Mouse (Mus musculus) cerebellum, postnatal 10 days (tissue): Measurements from ENCODE around the gene Unc13a.

Experiments
- DNase-seq, 2 experiments: peaks; one replicate each; pipeline ENCODE4 v3.0.0; 2021; ENCODE audit warnings: mixed read lengths in 2 of 2

Unc13a gene

DNA sequence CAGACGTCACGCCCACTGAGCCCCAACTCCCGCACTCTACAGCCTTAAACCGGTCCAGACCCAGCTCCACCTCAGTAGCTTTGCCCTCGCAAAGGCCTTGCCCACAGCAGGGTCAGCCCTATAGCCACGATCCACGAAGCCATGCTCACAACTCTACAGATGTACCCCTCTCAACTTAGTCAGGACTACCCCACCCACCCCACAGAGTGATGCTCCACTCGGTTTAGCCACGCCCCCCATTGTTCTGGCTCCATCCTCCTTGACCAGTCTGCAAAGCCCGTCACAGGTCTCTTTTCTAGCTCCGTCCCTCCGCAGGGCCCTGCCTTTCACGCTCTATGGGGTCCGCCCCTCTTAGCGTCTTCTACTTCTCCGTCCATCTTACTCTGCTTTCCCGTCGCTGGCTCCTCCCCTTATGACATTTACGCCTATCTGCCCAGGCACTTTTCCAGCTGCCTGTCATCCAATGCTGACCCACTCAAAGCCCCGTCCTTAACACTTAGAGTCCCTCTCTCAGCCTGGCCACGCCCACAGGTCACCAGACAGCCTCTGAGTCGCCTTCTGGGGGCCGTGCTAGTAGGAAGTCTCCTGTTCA lies 14.7 kb upstream of the Unc13a start:
- DNase-seq, result peak; percentile 34 to 38

DNA sequence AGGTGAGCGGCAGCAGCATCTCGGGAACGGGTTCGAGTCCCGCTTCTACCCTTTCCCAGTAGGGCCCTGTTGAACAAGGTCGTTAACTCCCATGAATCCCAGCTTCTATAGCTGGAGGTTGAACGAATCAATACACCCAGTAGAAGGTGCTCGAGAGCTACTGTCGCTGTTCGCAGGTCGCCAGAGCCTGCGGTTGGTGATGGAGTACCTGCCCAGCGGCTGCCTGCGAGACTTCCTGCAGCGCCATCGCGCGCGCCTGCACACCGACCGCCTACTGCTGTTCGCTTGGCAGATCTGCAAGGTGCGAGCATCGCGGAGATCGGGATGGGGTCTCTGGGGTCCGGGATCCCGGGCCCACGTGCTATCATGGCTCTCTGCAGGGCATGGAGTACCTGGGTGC lies 14.0 kb upstream of the Unc13a start:
- DNase-seq, result peak; percentile 33

DNA sequence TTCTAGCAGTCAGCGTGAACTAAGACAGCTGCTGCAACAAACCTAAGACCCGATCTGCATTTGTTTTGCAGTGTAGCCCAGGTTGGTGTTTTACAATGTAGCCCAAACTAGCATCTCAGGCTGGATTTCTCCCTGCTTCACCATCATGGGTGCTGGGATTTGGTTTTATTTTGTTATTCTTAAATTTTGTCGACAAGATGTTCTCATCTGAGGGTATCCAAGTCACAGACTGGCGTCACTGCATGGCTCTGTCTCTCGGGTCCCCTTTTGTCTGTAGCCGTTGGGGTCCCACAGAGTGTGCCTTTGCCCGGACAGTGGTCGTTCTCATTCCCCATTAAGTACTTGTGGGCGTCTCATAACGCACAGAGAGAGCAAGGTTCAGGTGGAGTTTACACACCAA lies 13.1 kb upstream of the Unc13a start:
- no peak for DNase-seq

DNA sequence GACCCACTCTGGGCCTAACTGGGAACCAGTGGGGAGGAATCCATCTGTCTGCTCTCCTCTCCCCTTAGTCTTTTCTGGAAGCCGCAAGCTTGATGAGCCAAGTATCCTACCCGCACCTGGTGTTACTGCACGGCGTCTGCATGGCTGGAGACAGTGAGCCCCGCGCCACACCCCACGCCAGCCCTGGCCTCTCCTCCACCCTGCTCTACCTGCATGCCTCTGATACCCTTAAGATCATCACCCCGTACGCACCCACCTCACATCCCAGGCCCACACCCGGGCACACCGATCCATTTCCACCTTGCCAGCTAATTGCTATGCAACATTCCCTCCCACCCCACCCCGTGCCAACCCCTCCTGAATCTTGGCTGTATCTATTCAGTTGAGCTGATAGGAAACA lies 11.3 kb upstream of the Unc13a start:
- peak; percentile 43 to 45 for DNase-seq

DNA sequence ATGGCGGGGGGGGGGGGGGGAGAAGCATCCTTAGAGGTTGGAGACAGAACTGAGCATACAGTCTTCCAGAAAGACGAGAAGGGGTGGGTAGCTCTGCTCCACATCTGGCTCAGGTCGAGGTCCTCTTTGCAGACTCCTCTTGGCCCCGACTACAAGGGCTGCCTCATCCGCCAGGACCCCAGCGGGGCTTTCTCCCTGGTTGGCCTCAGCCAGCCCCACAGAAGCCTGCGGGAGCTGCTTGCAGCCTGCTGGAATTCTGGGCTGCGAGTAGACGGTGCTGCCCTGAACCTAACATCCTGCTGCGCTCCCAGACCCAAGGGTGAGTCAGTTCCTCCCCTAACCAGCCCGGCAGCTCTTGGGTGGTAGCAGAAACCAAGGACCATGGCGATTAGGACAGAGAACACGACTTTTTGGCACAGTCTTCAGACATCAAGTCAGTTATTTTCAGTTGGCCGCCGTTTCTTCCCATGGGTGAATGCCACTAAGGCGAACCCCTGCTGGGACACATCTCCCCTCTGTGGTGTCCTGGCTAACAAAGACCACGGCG lies 9.9 kb upstream of the Unc13a start:
- DNase-seq, result peak; percentile 38 to 43

DNA sequence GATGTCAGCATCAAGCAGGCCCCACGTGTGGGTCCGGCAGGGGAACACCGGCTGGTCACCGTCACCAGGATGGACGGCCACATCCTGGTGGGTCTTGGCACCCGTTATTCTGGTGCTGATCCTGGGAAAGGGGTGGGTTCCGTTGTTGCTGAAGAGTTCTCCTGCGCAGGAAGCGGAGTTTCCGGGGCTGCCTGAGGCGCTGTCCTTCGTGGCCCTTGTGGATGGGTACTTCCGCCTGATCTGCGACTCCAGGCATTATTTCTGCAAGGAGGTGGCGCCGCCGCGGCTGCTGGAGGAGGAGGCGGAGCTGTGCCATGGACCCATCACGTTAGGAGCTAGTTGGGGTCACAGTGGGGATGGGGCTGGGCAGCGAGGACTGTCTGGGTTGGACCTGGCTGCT lies 8.9 kb upstream of the Unc13a start:
- peak; percentile 25 to 40 for DNase-seq

DNA sequence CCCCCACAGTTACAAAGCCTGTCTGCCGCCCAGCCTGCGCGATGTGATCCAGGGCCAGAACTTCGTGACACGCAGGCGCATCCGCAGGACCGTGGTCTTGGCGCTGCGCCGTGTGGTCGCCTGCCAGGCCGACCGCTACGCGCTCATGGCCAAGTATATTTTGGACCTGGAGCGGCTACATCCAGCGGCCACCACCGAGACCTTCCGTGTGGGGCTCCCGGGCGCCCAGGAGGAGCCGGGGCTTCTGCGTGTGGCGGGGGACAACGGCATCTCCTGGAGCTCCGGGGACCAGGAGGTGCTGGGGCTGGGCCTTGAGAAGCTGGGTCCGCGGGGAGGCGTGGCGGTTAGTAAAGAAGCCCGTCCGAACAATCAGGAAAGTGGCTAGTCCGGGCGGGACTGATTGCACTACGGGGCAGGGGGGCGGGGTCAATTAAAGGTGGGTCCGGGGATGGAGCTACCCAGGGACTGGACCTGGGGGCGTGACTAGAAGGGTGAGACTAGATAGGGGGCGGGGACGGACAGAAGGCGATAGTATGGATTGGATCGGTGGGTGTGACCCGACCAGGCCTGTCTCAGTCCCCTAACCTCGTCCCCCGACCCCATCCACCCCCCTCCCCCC lies 8.1 kb upstream of the Unc13a start:
- DNase-seq, result peak; percentile 81 to 83

DNA sequence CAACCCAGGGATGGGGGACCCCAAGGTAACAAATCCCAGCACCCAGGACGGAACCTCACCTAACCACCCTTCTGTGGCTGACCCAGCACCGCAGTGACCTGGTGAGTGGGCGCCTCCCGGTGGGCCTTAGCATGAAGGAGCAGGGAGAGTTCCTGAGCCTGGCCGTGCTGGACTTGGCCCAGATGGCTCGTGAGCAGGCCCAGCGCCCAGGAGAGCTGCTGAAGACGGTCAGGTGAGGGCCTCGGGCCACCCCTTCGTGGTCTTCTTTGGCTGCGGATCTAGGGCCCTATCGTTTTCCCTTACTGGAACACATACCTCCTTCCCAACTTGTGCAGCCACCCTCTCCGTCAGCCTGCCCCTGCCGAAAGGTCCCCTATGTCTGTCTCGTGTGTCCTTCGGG lies 7.6 kb upstream of the Unc13a start:
- DNase-seq, result peak; percentile 51 to 54

DNA sequence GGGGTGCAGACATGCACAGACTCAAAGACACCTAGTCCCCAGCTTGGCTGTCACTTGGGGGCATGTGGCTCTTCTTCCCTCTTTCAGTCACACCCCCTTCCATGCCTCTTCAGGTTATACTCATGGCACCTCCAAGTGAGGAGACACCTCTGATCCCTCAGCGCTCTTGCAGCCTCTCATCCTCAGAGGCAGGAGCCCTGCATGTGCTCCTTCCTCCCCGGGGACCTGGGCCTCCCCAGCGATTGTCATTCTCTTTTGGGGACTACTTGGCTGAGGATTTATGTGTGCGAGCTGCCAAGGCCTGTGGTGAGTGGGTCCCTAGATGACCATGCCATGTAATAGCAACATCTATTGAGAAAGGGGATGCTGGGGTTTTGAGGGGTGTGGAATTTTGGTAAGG lies 6.7 kb upstream of the Unc13a start:
- no peak for DNase-seq

DNA sequence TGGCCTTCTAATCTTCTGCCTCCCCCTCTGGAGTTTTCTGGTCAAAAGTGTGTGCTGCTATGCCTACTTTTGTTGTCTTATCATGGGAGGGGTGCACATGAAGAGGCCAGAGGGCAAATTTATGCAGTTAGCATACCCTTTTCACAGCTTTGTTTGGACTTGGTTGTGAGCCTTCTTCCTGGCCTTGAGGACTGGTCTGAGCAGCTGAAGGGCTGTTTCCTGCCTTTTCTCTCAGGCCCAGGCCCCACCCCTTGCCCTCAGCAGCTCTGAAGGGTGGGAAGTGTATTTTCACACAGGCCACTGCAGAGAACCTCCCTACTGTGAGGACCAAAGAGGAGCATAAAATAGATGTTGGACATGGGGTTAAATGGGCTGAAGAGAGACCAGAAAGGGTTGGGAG lies 6.0 kb upstream of the Unc13a start:
- no peak for DNase-seq

DNA sequence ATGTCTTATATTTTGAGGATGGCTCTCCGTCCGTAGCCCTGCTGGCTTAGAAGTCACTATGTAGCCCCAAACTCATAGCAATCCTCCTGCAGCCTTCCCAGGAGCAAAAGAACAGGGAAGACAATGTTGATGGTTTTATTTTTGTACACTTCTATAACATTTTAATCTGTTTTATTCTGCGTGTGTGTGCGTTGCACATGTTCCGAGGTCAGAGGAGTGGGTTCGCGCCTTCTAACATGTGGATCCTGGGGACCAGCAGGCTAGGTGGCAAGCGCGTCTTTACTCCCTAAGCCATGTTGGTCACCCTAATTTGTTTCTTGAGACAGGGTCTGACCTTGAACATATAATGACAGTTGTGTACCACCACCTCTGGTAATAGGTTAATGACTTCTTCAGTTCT lies 5.2 kb upstream of the Unc13a start:
- DNase-seq, result no peak

DNA sequence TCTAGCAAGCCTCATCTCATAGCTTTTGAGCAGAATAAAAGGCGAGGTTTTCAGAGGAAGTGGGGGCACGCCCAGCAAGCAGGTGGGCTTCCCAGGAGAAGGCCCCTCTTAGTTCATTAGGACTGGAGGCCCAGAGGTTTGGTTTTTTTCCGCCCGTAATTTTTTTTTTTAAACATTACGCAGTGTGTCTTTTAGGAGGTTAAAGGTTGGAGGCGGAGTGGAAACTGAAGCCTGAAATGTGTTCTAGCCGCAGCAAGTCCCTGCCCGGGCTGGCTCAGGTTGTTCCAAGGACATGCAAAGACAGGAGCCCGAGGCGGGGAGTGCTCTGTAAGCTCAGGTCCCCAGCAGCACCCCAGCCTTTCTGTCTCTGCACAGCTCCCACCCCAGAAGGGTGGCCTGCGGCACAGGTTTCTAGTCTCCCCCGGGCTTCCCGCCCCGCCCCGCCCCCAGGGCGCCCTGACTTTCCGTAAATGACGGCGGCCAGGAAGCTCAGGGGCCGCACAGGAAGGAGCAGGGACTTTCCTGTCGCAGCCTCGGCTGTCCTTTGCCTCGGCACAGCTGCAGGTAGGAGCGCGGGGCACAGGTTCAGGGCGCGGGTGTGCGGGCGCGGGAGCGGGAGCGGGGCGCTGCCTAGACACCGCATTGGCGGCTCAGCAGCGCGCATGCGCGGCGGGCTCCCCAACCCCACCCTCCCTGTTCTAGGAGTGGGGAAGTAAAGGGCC lies 4.6 kb upstream of the Unc13a start, which contains the start of gene Jak3:
Jak3 (plus strand) TSS at position 277 of the 722 bp plus-strand sequence.
- peak; percentile 72 to 78 for DNase-seq

DNA sequence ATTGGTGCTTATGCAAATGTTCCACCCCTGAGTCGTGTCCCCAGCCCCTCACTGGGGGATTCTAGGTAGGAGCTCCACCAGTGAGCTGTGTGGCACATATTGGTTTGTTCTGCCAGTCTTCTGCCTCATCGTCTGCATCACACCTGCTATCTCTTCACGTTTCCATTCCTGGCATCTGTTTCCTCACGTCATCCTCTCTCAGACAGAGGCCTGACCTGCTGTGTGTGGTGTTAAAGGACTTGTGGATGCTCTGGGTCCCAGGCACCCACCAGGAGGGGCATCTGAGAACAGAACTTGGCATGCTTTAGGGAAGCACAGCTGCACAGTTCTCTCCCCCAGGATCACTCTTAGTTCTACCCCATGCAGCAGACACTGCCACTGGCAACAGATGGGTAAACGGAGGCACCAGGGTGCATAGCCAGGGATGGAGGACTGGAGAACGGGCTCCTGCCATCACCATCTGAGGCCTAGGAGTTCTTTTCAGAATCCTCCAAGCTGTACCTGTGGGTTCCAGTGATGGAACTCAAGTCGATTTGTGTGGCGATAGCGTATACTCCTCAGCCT lies 4.0 kb upstream of the Unc13a start:
- no peak for DNase-seq

DNA sequence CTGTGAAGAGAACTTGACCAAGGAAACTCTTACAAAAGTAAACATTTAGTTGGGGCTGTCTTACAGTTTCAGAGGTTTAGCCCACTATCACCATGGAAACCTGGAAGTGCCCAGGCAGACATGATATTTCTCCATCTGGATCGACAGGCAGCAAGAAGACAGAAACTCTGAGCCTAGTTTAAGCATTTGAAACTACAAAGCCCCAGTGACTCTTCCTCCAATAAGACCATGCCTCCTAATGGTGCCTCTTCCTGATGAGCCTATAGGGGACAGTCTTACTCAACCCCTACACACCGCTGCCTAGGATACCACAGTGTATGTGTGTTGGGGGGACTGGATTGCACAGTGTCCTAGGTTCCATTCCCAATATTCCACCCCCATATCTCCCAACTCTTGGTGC lies 2.5 kb upstream of the Unc13a start:
- DNase-seq, result no peak

DNA sequence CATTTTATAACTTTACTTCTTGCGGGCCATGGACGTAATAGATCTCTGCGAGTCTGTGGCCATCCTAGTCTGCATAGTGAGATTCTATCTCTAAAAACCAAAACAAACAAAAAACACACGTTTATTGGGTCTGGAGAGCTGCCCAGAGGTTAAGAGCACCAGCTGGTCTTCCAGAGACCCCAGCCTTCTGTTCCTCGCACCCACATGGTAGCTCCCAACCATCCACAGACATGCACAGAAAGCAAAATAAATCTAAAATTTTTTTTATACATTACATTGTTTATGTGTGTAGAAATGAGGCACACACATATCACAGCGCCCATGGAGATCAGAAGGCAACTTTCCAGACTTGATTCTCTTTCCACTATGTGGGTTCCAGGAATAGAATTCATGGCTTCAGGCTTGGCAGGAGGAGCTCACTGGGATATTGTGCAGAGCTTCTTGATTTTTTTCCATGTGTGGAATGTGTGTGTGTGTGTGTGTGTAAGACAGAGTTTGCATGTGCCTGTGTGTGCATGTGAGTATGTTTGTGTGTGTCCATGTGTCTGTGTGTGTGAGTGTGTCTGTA lies 695 bp upstream of the Unc13a start:
- peak; percentile 54 to 72 for DNase-seq

DNA sequence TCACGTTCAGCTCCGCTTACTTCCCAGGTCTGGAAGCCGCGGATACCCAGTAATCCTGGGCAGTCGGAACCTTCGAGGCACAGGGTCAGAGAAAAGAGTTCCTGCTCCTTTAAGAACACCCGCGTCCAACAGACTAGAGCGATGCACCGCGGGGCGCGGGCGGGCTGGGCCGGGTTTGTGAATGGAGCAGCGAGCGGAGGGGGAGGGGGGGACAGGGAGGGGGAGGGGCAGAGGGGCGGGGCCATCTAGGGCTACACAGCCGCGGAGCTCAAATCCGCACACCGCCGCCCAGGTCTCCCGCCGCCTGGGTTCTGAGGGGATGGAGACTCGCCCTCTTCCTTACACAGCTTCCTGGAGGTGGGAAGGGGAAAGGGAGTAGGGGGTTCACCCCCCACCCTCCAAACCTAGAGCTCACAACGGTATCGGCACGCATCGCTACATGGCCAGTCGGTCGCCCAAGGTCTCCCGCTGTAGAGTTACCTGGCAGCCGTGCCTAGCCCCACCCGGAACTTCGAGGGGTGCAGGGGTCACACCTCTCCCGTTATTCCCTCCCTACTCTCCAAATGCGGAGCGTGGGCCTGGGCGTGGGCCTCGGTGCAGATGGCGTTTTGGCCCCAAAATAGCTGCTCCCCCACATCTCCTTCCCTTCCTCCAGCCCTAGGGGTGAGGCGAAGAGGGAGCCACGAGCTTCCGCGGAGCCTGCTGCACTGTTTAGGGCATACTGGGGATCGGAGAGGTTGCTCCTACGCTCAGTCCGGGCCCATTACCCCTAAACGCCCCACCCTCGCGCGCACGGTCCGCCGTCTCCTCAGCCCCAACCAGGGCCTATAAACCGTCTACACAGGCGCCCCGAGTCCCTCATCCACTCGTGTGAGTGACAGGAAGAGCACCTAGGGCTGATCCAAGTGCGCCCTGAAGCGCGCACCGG lies 672 bp downstream of the Unc13a start:
- peak; percentile 94 to 95 for DNase-seq

DNA sequence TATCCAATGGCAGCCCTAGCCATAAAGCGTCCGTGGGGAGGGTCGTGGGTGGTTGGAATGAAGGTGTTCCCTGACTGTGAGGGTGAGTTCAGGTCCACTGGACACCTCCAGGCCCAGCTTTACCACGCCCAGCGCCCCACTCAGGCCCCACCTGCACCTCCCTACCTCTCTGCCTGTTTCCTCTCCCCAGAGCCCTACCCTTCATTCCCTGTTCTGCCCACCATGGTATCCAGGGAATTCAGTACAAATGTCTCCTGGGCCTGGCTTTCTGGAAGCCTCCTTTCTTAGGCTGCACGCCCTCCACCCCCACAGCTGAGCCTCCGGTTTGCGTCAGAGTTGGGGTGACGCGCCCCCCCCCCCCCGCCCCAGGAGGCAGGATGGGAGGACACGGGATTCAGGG lies 1.4 kb downstream of the Unc13a start:
- DNase-seq, result peak in 1 of 2 experiments; percentile 54

DNA sequence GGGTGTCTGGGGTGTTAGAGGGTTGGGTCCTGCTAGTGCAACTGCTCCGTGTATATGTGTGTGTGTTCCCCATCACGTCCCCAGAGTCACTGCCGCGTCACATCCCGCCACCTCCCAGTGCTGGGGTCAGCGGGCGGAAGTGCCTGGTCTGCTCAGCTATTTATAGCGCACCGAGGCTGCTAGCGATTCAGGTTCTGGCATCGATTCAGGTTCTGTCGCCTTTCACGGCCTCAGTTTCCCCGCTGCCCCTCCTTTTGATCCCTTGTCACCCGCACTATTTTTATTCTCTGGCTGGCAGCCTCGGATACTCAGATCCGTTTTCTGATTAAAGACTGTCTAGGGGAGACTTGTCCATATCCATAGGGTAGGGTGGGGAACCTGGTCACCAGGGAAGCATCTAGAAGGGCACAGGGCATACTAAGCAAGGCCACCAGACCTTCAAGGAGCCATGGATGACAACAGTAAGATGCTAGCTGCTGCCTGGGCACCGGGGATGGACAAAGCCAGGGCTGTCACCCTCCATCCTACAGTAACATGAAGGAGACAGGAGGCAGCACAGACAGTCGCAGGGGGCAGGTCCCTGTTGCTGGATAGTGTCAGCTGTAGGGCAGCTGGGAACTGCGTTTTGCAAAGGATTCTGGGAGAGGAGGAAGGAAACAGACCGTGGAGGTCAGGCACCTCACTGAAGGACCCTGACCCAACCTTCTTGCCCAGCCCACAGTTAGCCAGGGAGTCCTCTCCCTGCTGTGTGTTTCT lies 3.2 kb downstream of the Unc13a start:
- DNase-seq, result peak; percentile 60 to 68

DNA sequence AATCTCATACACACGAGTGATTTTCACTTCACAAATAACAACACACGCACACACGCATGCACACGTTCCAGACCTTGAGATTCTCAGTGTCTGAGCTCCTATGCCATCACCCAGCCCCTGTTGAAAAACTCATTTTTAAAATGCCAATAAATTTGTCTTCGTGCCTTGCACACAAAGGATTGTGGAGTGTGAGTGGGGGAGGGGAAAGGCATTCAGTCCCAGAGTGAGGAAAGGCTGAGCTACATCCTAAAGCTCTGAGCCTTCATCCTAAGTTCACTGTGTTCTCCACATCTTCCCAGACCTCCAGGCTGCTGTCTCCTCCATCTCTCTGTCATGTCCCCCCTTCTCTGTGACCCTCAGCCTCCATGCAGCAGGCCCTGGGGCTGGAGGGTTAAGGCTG lies 4.3 kb downstream of the Unc13a start:
- peak; percentile 42 to 54 for DNase-seq

DNA sequence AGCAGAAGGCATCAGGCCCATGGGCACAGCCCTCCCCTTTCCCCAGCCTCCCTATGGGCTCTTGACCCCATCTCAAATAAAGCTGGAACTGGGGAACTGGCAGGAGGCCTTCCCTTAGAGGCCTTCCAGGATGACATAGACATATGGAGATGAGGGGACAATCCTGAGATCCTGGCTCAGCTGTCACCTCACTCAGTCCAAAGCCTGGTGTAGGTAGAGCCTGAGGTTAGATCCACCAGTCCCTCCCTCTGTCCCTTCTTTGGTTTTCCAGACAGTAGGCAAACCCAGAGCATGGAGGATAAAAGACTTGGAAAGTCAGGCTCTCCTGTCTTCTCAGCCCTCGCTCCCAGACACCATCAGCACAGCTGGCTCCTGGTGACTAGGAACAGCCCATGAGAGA lies 4.7 kb downstream of the Unc13a start:
- DNase-seq, result peak in 1 of 2 experiments; percentile 44
